Mouse (Mus musculus): ENCODE measurements at regions not wholly inside any gene's neighbourhood (a gene's known extent, or its start where the extent isn't known, plus 50 kb on each side); places are given as distances from the start of the nearest gene placed in this dataset.

- in situ Hi-C loops (cut with MboI, MseI): no loop called here
Measured at GRCm38 (mm10) chr6:39283761-39284415, 77.3 kb upstream of the Kdm7a start.

GRCm38 (mm10) chr6:39278317-39278716 lies 71.7 kb upstream of the Kdm7a start:
- in situ Hi-C loops (cut with MboI, MseI): no loop called here

- in situ Hi-C loops (cut with MboI, MseI): no loop called here
Measured at GRCm38 (mm10) chr6:39274774-39275502, 68.3 kb upstream of the Kdm7a start.

- in situ Hi-C loops (cut with MboI, MseI): no loop called here
Measured at GRCm38 (mm10) chr6:39273427-39273826, 66.8 kb upstream of the Kdm7a start.

GRCm38 (mm10) chr6:39270457-39270856 lies 63.9 kb upstream of the Kdm7a start:
- in situ Hi-C loops (cut with MboI, MseI): no loop called here

GRCm38 (mm10) chr6:39269706-39270105 lies 63.1 kb upstream of the Kdm7a start:
- in situ Hi-C loops (cut with MboI, MseI): no loop called here

GRCm38 (mm10) chr6:39268647-39269428 lies 62.2 kb upstream of the Kdm7a start:
- in situ Hi-C loops (cut with MboI, MseI): no loop called here

GRCm38 (mm10) chr6:39264722-39265121 lies 58.1 kb upstream of the Kdm7a start:
- in situ Hi-C loops (cut with MboI, MseI): no loop called here

- in situ Hi-C loops (cut with MboI, MseI): no loop called here
Measured at GRCm38 (mm10) chr6:39263615-39264014, 57.0 kb upstream of the Kdm7a start.

- in situ Hi-C loops (cut with MboI, MseI): no loop called here
Measured at GRCm38 (mm10) chr6:39261951-39262350, 55.4 kb upstream of the Kdm7a start.

- in situ Hi-C loops (cut with MboI, MseI): no loop called here
Measured at GRCm38 (mm10) chr6:39260480-39260879, 53.9 kb upstream of the Kdm7a start.

GRCm38 (mm10) chr6:39259129-39259528 lies 52.5 kb upstream of the Kdm7a start:
- in situ Hi-C loops (cut with MboI, MseI): loop anchor here (5.0 kb wide), 1 partner anchor 47 kb away; no protein-coding TSS in a partner anchor

- in situ Hi-C loops (cut with MboI, MseI): loop anchor here (5.0 kb wide), 1 partner anchor 46 kb away; no protein-coding TSS in a partner anchor
Measured at GRCm38 (mm10) chr6:39258656-39259055, 52.1 kb upstream of the Kdm7a start.

GRCm38 (mm10) chr6:39257667-39258395 lies 51.2 kb upstream of the Kdm7a start:
- in situ Hi-C loops (cut with MboI, MseI): loop anchor here (5.0 kb wide), 1 partner anchor 46 kb away; no protein-coding TSS in a partner anchor

- in situ Hi-C loops (cut with MboI, MseI): loop anchor here (5.0 kb wide), 1 partner anchor 45 kb away; no protein-coding TSS in a partner anchor
Measured at GRCm38 (mm10) chr6:39257111-39257571, 50.6 kb upstream of the Kdm7a start.

GRCm38 (mm10) chr6:39256304-39257103 lies 49.9 kb upstream of the Kdm7a start:
- in situ Hi-C loops (cut with MboI, MseI): loop anchor here (5.0 kb wide), 1 partner anchor 44 kb away; no protein-coding TSS in a partner anchor

All from regulatory T cell (primary cell).